Mouse (Mus musculus): ENCODE results near the gene Olfr1008. TPM values are rescaled to one million over a fixed set of nuclear protein-coding genes. Genes with fewer than 3 reads are reported as not detected.
"Not testable (repeated sequence)": the region's sequence is repeated elsewhere in the genome, so short reads cannot be mapped to it uniquely, and the experiment has no call there.

Gene Olfr1008
- not detected in 2 replicates for polyA plus RNA-seq (2012; rRNA removed)

- no peak for DNase-seq (ENCODE audit: low read depth)
These were observed at the start of gene Olfr1008 for GRCm38 (mm10) chr2:85689131-85689530. Gene Olfr1008, plus strand, starts transcription at chr2:85689431.

- DNase-seq (ENCODE audit: low read depth) = no peak
These were observed 38.6 kb upstream of the Olfr1008 start, which contains the start of gene Olfr1002 for GRCm38 (mm10) chr2:85650604-85651003. Gene Olfr1002, minus strand, starts transcription at chr2:85650704.

- not testable (repeated sequence) for DNase-seq (ENCODE audit: low read depth)
These were observed 24.9 kb upstream of the Olfr1008 start, which contains the start of gene Olfr154 for GRCm38 (mm10) chr2:85664355-85664754. Gene Olfr154, minus strand, starts transcription at chr2:85664455.

- DNase-seq (ENCODE audit: low read depth) = no peak
These were observed 10.6 kb upstream of the Olfr1008 start, which contains the start of gene Olfr1006 for GRCm38 (mm10) chr2:85678667-85679066. Gene Olfr1006, minus strand, starts transcription at chr2:85678767.

GRCm38 (mm10) chr2:85710680-85711079, 21.4 kb downstream of the Olfr1008 start:
- DNase-seq (ENCODE audit: low read depth) = not testable (repeated sequence)

- no peak for DNase-seq (ENCODE audit: low read depth)
These were observed 21.9 kb downstream of the Olfr1008 start for GRCm38 (mm10) chr2:85711159-85711558.

GRCm38 (mm10) chr2:85715119-85715518, 25.9 kb downstream of the Olfr1008 start, which contains the start of gene Olfr1009:
Gene Olfr1009, plus strand, starts transcription at chr2:85715419.
- no peak for DNase-seq (ENCODE audit: low read depth)

GRCm38 (mm10) chr2:85725793-85726192, 36.6 kb downstream of the Olfr1008 start:
- DNase-seq (ENCODE audit: low read depth) = no peak

Other genes starting within 250 kb of the Olfr1008 start
- not detected in 2 replicates for gene Olfr995, start 245.8 kb upstream of the Olfr1008 start, polyA plus RNA-seq (2012; rRNA removed)
- gene 4833423E24Rik, start 170.4 kb upstream of the Olfr1008 start, polyA plus RNA-seq (2012; rRNA removed) = not detected in 2 replicates
- not detected in 2 replicates for gene Olfr996, start 110.2 kb upstream of the Olfr1008 start, polyA plus RNA-seq (2012; rRNA removed)
- not detected in 2 replicates for gene Olfr998, start 100.5 kb upstream of the Olfr1008 start, polyA plus RNA-seq (2012; rRNA removed)
- gene Olfr1000, start 77.5 kb upstream of the Olfr1008 start, polyA plus RNA-seq (2012; rRNA removed) = not detected in 2 replicates
- gene Olfr1002, start 38.7 kb upstream of the Olfr1008 start, polyA plus RNA-seq (2012; rRNA removed) = not detected in 2 replicates
- not detected in 2 replicates for gene Olfr154, start 25.0 kb upstream of the Olfr1008 start, polyA plus RNA-seq (2012; rRNA removed)
- gene Olfr1006, start 10.7 kb upstream of the Olfr1008 start, polyA plus RNA-seq (2012; rRNA removed) = not detected in 2 replicates
- gene Olfr1009, start 26.0 kb downstream of the Olfr1008 start, polyA plus RNA-seq (2012; rRNA removed) = not detected in 2 replicates
- not detected in 2 replicates for gene Olfr1012, start 73.3 kb downstream of the Olfr1008 start, polyA plus RNA-seq (2012; rRNA removed)
- not detected in 2 replicates for gene Olfr1013, start 77.7 kb downstream of the Olfr1008 start, polyA plus RNA-seq (2012; rRNA removed)
- not detected in 2 replicates for gene Olfr1014, start 83.3 kb downstream of the Olfr1008 start, polyA plus RNA-seq (2012; rRNA removed)
- not detected in 2 replicates for gene Olfr1015, start 92.6 kb downstream of the Olfr1008 start, polyA plus RNA-seq (2012; rRNA removed)
- not detected in 2 replicates for gene Olfr1016, start 113.1 kb downstream of the Olfr1008 start, polyA plus RNA-seq (2012; rRNA removed)
- gene Olfr1018, start 129.0 kb downstream of the Olfr1008 start, polyA plus RNA-seq (2012; rRNA removed) = not detected in 2 replicates
- gene Olfr1019, start 156.1 kb downstream of the Olfr1008 start, polyA plus RNA-seq (2012; rRNA removed) = not detected in 2 replicates
- gene Olfr1020, start 157.6 kb downstream of the Olfr1008 start, polyA plus RNA-seq (2012; rRNA removed) = not detected in 2 replicates
- not detected in 2 replicates for gene Olfr1022, start 179.2 kb downstream of the Olfr1008 start, polyA plus RNA-seq (2012; rRNA removed)
- gene Olfr1023, start 196.2 kb downstream of the Olfr1008 start, polyA plus RNA-seq (2012; rRNA removed) = not detected in 2 replicates
- not detected in 2 replicates for gene Olfr1024, start 215.6 kb downstream of the Olfr1008 start, polyA plus RNA-seq (2012; rRNA removed)
- gene Olfr1025-ps1, start 225.8 kb downstream of the Olfr1008 start, polyA plus RNA-seq (2012; rRNA removed) = not detected in 2 replicates
- not detected in 2 replicates for gene Olfr1026, start 232.1 kb downstream of the Olfr1008 start, polyA plus RNA-seq (2012; rRNA removed)